ENCODE assay signal across 20 mouse cellular contexts in genomic region chr11:31366421-31366820, GRCm38 (mm10). TPM values are rescaled to one million over a fixed set of nuclear protein-coding genes. Genes with fewer than 3 reads are reported as not detected.
A peak's percentile ranks its signal among the peaks of the same experiment; 100 is the strongest.
DNase-seq lines count a peak whose midpoint lies in the region; ATAC-seq and TF ChIP-seq lines count a peak whose summit lies in the region.
"Had no signal": no experiment of that assay in that cellular context is flagged by ENCODE, and none has a peak within 500 bp of the region (broad histone marks: within the 10 kb centered on the region; RNA-seq: fewer than 3 reads in every experiment).

No protein-coding gene starts in this region.

- no peaks in the 10 kb centered on the region for H3K36me3 ChIP-seq in heart, embryonic 12.5 days
- no peaks in the 10 kb centered on the region for H3K36me3 ChIP-seq in midbrain, embryonic 11.5 days (ENCODE audit: control insufficient read depth, insufficient read depth, low read length)
- H3K36me3 ChIP-seq in midbrain, embryonic 10.5 days = no peaks in the 10 kb centered on the region
- H3K36me3 ChIP-seq in MEL (ENCODE audit: control insufficient read depth in 1 of 2, insufficient read depth in 2 of 2, low read length in 2 of 2) = peaks cover 34 to 41% of the 10 kb centered on the region in 2 experiments
- no peaks in the 10 kb centered on the region for H3K36me3 ChIP-seq in neural tube, embryonic 15.5 days
- H3K36me3 ChIP-seq: embryonic facial prominence, embryonic 10.5 days; embryonic facial prominence, embryonic 12.5 days; forebrain, embryonic 15.5 days had no signal

- H3K9ac ChIP-seq in heart, embryonic 12.5 days = no peak overlapping the region
- H3K9ac ChIP-seq in midbrain, embryonic 11.5 days (ENCODE audit: low read length) = no peak overlapping the region
- H3K9ac ChIP-seq in MEL (ENCODE audit: control insufficient read depth, low read depth, low read length, poor library complexity, severe bottlenecking) = no peak overlapping the region
- H3K9ac ChIP-seq in neural tube, embryonic 15.5 days (replicated peaks) = no peak overlapping the region
- H3K9ac ChIP-seq: embryonic facial prominence, embryonic 12.5 days; forebrain, embryonic 13.5 days; forebrain, embryonic 15.5 days; forebrain, postnatal 0 days had no signal

- TF ChIP-seq EP300 in MEL (IDR thresholded peaks at IDR 0.05; ENCODE audit: low read depth in 1 of 2, low read length in 2 of 2) = no peak

- no peak for TF ChIP-seq RAD21 in MEL (IDR thresholded peaks at IDR 0.05; ENCODE audit: low read depth, low read length)

- peaks cover 25% of the 10 kb centered on the region for H3K4me1 ChIP-seq in heart, embryonic 12.5 days (replicated peaks)
- H3K4me1 ChIP-seq in midbrain, embryonic 11.5 days (ENCODE audit: control insufficient read depth, insufficient read depth, low read length) = peaks cover 15% of the 10 kb centered on the region
- H3K4me1 ChIP-seq in midbrain, embryonic 10.5 days = peaks cover 31% of the 10 kb centered on the region
- peaks cover 16 to 26% of the 10 kb centered on the region in 2 experiments for H3K4me1 ChIP-seq in MEL (ENCODE audit: control insufficient read depth in 1 of 2, insufficient read depth in 2 of 2, low read length in 2 of 2)
- H3K4me1 ChIP-seq in neural tube, embryonic 15.5 days = peaks cover 24% of the 10 kb centered on the region

- no peak overlapping the region for H3K4me3 ChIP-seq in heart, embryonic 12.5 days
- H3K4me3 ChIP-seq in midbrain, embryonic 11.5 days (ENCODE audit: low read depth, low read length) = no peak overlapping the region
- H3K4me3 ChIP-seq in midbrain, embryonic 10.5 days = no peak overlapping the region
- no peak overlapping the region for H3K4me3 ChIP-seq in MEL (ENCODE audit: control insufficient read depth in 1 of 2, insufficient read depth in 1 of 2, low read depth in 2 of 2, low read length in 2 of 2)
- H3K4me3 ChIP-seq in neural tube, embryonic 15.5 days (replicated peaks) = no peak overlapping the region
- H3K4me3 ChIP-seq: embryonic facial prominence, embryonic 10.5 days; embryonic facial prominence, embryonic 12.5 days; forebrain, embryonic 13.5 days; forebrain, embryonic 15.5 days had no signal

- H3K27ac ChIP-seq in heart, embryonic 12.5 days (ENCODE audit: poor library complexity, severe bottlenecking) = no peak overlapping the region
- no peak overlapping the region for H3K27ac ChIP-seq in midbrain, embryonic 11.5 days (ENCODE audit: low read depth, low read length)
- H3K27ac ChIP-seq in midbrain, embryonic 10.5 days (replicated peaks) = no peak overlapping the region
- peak overlapping the region; percentile 6; the same call in 1 of the 2 replicates for H3K27ac ChIP-seq in MEL (ENCODE audit: control insufficient read depth, low read depth, low read length)
- no peak overlapping the region for H3K27ac ChIP-seq in neural tube, embryonic 15.5 days (replicated peaks)
- H3K27ac ChIP-seq: embryonic facial prominence, embryonic 10.5 days; embryonic facial prominence, embryonic 12.5 days; forebrain, embryonic 13.5 days; forebrain, embryonic 15.5 days had no signal

- no peak for ATAC-seq in heart, embryonic 12.5 days (ENCODE audit: insufficient number of reproducible peaks, low FRiP score)
- ATAC-seq in midbrain, embryonic 11.5 days (ENCODE audit: low FRiP score) = no peak
- ATAC-seq in neural tube, embryonic 15.5 days (ENCODE audit: low FRiP score) = no peak
- ATAC-seq: activated CD4-positive, CD25-positive, alpha-beta regulatory T cell, adult 4 months; forebrain, embryonic 13.5 days; forebrain, embryonic 15.5 days; forebrain, postnatal 0 days; Patski had no signal

- WGBS in heart, embryonic 12.5 days = 62% methylated on average over 2 of the region's 2 CpGs
- WGBS in midbrain, embryonic 11.5 days = 76% methylated on average over 2 of the region's 2 CpGs
- 82% methylated on average over 2 of the region's 2 CpGs for WGBS in midbrain, embryonic 10.5 days
- 88% methylated on average over 2 of the region's 2 CpGs for WGBS in neural tube, embryonic 15.5 days

- peaks cover 31% of the 10 kb centered on the region for H3K79me2 ChIP-seq in MEL (ENCODE audit: control insufficient read depth, insufficient read depth, low read length, poor library complexity)

- DNase-seq in heart, adult 11 months = peak; percentile 93
- peak; percentile 51 for DNase-seq in midbrain, embryonic 11.5 days (ENCODE audit: low spot score, missing footprints)
- DNase-seq in midbrain, embryonic 10.5 days (ENCODE audit: low spot score) = no peak
- no peak for DNase-seq in MEL (ENCODE audit: low read depth, low spot score)
- DNase-seq: adrenal gland, adult 8-10 months; adrenal gland, postnatal 14 days; adrenal gland, postnatal 36 days; cerebellum, adult 11-12 months; cerebellum, adult 2 months; cerebellum, adult 9-10 months; cerebellum, postnatal 25 days; forebrain, postnatal 0 days had no signal

- peaks cover 16% of the 10 kb centered on the region for H3K27me3 ChIP-seq in heart, embryonic 12.5 days (replicated peaks)
- peaks cover 17% of the 10 kb centered on the region for H3K27me3 ChIP-seq in midbrain, embryonic 11.5 days (ENCODE audit: control insufficient read depth, insufficient read depth, low read length)
- peaks cover 39% of the 10 kb centered on the region for H3K27me3 ChIP-seq in midbrain, embryonic 10.5 days (ENCODE audit: low read depth, poor library complexity, severe bottlenecking)
- no peaks in the 10 kb centered on the region for H3K27me3 ChIP-seq in MEL (ENCODE audit: control insufficient read depth in 1 of 2, insufficient read depth in 2 of 2, low read length in 2 of 2)
- peaks cover 19% of the 10 kb centered on the region for H3K27me3 ChIP-seq in neural tube, embryonic 15.5 days (replicated peaks)
- H3K27me3 ChIP-seq: Patski had no signal

- TF ChIP-seq POLR2A in MEL (IDR thresholded peaks at IDR 0.05; ENCODE audit: control insufficient read depth in 1 of 2, insufficient read depth in 1 of 2, low read depth in 1 of 2, low read length in 2 of 2, poor library complexity in 1 of 2) = no peak

- no peak for TF ChIP-seq CTCF in MEL (IDR thresholded peaks at IDR 0.05 in 2 of 3, conservative IDR thresholded peaks at IDR 0.05 in 1 of 3; ENCODE audit: control insufficient read depth in 1 of 3, insufficient read depth in 1 of 3, low read depth in 2 of 3, low read length in 3 of 3, poor library complexity in 1 of 3, severe bottlenecking in 1 of 3)

- H3K4me2 ChIP-seq in heart, embryonic 12.5 days = no peak overlapping the region
- H3K4me2 ChIP-seq in midbrain, embryonic 11.5 days = no peak overlapping the region
- no peak overlapping the region for H3K4me2 ChIP-seq in neural tube, embryonic 15.5 days
- H3K4me2 ChIP-seq: embryonic facial prominence, embryonic 12.5 days; forebrain, embryonic 13.5 days; forebrain, embryonic 15.5 days had no signal

- no peaks in the 10 kb centered on the region for H3K9me3 ChIP-seq in heart, embryonic 12.5 days (replicated peaks)
- no peaks in the 10 kb centered on the region for H3K9me3 ChIP-seq in midbrain, embryonic 11.5 days (ENCODE audit: control insufficient read depth, low read length)
- H3K9me3 ChIP-seq in midbrain, embryonic 10.5 days (replicated peaks) = no peaks in the 10 kb centered on the region
- H3K9me3 ChIP-seq in MEL (replicated peaks; ENCODE audit: insufficient read depth, low read length) = no peaks in the 10 kb centered on the region
- no peaks in the 10 kb centered on the region for H3K9me3 ChIP-seq in neural tube, embryonic 15.5 days (replicated peaks)
- H3K9me3 ChIP-seq: embryonic facial prominence, embryonic 10.5 days; embryonic facial prominence, embryonic 12.5 days; forebrain, embryonic 13.5 days; forebrain, embryonic 15.5 days had no signal

TF ChIP-seq in MEL, 35 proteins besides CTCF, POLR2A, EP300 and RAD21:
- TF ChIP-seq TCF12 (IDR thresholded peaks at IDR 0.05; ENCODE audit: low read depth, low read length) = no peak
- no peak for TF ChIP-seq ETS1 (IDR thresholded peaks at IDR 0.05; ENCODE audit: low read depth, low read length)
- TF ChIP-seq SMC3 (IDR thresholded peaks at IDR 0.05; ENCODE audit: low read depth, low read length) = no peak
- peak; percentile 25; the same call in 1 of the 2 replicates for TF ChIP-seq MAX (IDR thresholded peaks at IDR 0.05; ENCODE audit: low read length)
- TF ChIP-seq SIN3A (IDR thresholded peaks at IDR 0.05; ENCODE audit: low read length) = peak; percentile 15; the same call in 1 of the 2 replicates
- TF ChIP-seq GATA1 (IDR thresholded peaks at IDR 0.05; ENCODE audit: low read depth, low read length) = no peak
- TF ChIP-seq MXI1 (IDR thresholded peaks at IDR 0.05; ENCODE audit: low read depth, low read length) = peak; percentile 33; the same call in 1 of the 2 replicates
- TF ChIP-seq MYB (IDR thresholded peaks at IDR 0.05; ENCODE audit: low read depth, low read length) = no peak
- TF ChIP-seq MYC (IDR thresholded peaks at IDR 0.05; ENCODE audit: low read depth, low read length) = peak; percentile 49; the same call in 1 of the 2 replicates
- TF ChIP-seq MEF2A (IDR thresholded peaks at IDR 0.05; ENCODE audit: extremely low read depth, insufficient replicate concordance, low read depth, low read length, poor library complexity, severe bottlenecking) = no peak
- no peak for TF ChIP-seq RCOR1 (IDR thresholded peaks at IDR 0.05; ENCODE audit: low read depth, low read length)
- TF ChIP-seq E2F4 (IDR thresholded peaks at IDR 0.05; ENCODE audit: borderline replicate concordance, low read depth, low read length) = no peak
- TF ChIP-seq GABPA (IDR thresholded peaks at IDR 0.05; ENCODE audit: low read depth, low read length) = no peak
- no peak for TF ChIP-seq ZNF384 (IDR thresholded peaks at IDR 0.05; ENCODE audit: low read depth, low read length)
- peak; percentile 52 for TF ChIP-seq USF1 (IDR thresholded peaks at IDR 0.05; ENCODE audit: low read depth, low read length)
- no peak for TF ChIP-seq JUND (IDR thresholded peaks at IDR 0.05; ENCODE audit: low read depth, low read length)

RNA-seq across cellular contexts. Expression of gene Stc2, which starts 3.5 kb away (rescaled TPM):
- polyA plus RNA-seq in heart, embryonic 12.5 days (2016; fragmentation: Nextera tagmentation; extraction: Ambion mirVana) = 3.7 and 3.8 TPM in 2 replicates
- 0.46 and 0.52 TPM in 2 replicates for polyA plus RNA-seq in midbrain, embryonic 11.5 days (2014; fragmentation: Nextera tagmentation; extraction: Ambion mirVana)
- 0.84 and 2.0 TPM in 2 replicates for polyA plus RNA-seq in midbrain, embryonic 10.5 days (2016; fragmentation: Nextera tagmentation; extraction: Ambion mirVana)
- 20.3 and 41.1 TPM in 2 replicates for total RNA-seq in MEL (2012; rRNA removed)
- polyA plus RNA-seq in MEL (2012; ENCODE audit: insufficient read depth in 1 of 2, insufficient read length in 2 of 2, low read depth in 1 of 2, low replicate concordance in 2 of 2, missing spikeins in 1 of 2) = 10 to 100 TPM in 1 of 2 experiments, not detected in 1; 32.5 TPM
- 1.2 and 2.8 TPM in 2 replicates for polyA plus RNA-seq in neural tube, embryonic 15.5 days (2015; fragmentation: Nextera tagmentation; extraction: Ambion mirVana)

Comparison
In these comparisons a context has a peak if more than half of its experiments do, and no peak if none do; other contexts are left out.
1. DNase-seq: peak in heart, adult 11 months (single experiment) and midbrain, embryonic 11.5 days (single experiment); none in midbrain, embryonic 10.5 days (single experiment) and MEL (single experiment).